Mouse (Mus musculus): Measurements from ENCODE around the gene Rnf130.

- TF ChIP-seq CTCF (IDR thresholded peaks at IDR 0.05; ENCODE audit: borderline replicate concordance, insufficient read depth, low read length) (no peak), POLR2A (IDR thresholded peaks at IDR 0.05; ENCODE audit: low read depth, low read length) (no peak)
These were observed 775 bp downstream of the Rnf130 start for GRCm38 (mm10) chr11:50025721-50026520.

Data from embryonic fibroblast, embryonic 13.5 days (primary cell).